Mouse (Mus musculus): ENCODE measurements around the gene Sclt1.

Sclt1 gene

DNA sequence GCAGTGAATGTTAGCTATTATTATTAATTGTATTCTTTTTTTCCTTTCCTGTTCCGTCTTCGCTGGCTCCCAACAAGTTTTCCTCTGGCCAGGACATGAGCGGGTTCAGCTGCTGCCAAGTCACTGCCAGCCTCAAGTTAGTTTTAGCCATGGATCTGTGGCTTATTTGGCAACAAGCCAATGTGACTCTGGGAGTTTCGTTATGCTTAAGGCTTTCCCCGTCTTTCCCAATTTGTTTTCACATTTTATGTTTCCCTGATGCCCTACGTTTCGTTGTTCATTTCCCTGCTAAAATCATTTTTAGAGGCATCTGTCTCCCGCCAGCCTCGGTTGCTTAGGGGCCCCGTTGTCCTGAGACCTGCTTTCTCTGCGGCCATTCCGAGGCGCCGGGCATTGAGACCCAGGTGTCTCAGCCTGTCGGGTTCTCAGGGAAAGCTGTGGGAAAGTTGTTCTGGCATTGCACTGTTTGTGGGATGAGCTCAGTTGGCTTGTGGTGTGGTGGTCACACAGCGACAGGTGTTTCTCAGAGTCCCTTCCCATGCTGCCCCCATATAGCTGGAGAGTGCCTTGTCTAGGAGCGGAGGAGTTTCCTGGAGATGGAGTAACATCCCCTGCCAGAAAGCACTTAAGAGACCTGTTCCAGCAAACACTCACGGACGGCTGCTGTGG, 152.9 kb downstream of the Sclt1 start:
- intact Hi-C loops (cut with DNase I), result no loop called here

DNA sequence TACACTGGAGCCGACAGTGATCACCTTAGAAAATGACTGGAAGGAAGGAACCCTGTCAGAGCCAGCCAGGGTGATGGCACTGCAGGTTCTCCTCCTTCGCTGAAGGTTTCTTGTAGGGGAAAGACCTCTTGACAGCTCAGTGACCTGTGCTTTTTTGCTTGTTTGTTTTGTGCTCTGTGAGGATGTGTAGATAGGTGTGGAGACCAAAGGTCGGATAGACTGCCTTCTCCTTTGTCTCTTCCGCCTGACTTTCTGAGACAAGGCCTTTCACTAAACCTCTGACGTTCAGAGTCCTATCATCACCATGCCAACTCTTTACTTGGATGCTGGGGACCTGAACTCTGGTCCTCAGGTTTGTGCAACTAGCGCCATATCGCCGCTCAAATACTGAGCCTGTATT, 153.8 kb downstream of the Sclt1 start:
- intact Hi-C loops (cut with DNase I), result no loop called here

DNA sequence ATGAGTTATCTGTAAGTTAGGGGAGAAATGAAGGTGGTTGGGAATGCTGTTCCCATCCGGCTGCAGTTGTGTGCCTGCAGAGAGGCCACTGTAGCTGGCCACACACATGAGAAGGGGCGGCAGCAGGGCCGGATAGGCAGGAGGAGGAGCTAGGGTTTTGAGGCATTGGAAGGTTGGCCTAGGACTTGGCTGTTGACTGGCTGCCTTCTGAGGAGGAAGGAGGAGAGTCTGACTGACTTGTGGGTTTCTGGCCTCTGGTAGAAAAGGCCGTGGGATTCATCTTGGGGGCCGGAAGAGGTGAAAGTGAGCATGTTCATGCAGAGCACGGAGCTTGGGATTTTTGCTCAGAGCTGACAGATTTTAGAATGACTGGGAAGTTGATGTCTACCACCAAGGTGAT, 154.7 kb downstream of the Sclt1 start:
- intact Hi-C loops (cut with DNase I), result no loop called here

DNA sequence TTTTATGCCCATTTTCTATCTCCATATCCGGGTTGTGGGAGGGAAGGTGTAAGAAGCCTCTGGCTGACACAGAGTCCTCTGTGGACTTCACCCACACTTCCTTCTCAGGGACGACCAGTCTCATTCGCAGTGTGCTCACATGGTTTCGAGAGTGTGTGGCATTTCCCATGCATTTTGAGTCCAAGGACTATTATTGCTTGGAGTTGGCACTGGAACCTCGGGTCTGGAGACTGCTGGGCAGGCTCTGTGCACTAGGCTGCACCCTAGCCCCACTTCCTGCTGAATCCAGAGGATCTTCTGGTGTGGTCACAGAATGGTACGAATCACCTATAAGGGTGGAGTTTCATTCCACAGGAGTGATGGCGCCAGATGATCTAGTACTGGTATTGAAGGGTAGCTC, 155.4 kb downstream of the Sclt1 start:
- intact Hi-C loops (cut with DNase I), result no loop called here

DNA sequence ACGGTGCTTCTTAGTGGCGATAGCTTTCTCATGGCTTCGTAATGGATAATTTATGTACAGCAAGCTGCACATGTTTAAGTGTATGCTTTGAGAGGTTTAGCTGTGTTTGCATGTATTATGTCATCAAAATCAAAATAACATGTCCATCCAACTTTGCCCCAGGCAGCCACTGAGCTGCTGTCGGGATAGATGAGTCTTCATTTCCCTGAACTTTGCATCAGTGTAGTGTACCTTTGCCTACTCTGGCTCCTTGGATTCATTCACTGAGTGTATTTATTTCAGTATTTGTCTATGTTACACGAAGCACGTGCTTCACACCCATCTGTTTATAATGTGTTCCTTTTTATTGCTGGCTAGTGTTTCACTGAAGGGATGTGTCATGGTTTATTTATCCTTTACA, 156.0 kb downstream of the Sclt1 start:
- intact Hi-C loops (cut with DNase I), result no loop called here

DNA sequence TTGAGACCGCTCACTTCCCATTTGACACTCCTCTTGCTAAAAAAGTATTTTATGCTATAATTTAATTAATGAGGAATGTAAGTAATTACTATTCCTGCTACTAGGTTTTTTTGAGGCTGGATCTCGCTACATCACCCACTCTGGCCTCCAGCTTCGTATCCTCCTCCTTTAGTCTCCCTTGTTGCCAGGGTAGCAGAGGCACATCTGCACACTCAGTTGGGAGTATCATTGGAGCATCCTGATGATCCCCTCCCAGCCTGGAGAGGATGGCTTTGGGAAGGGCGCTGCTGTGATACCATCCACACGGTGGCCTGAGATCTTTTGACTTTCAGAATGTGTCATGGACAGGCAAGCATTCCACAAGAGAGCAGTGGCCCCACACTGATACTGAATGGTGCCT, 156.8 kb downstream of the Sclt1 start:
- intact Hi-C loops (cut with DNase I), result no loop called here

DNA sequence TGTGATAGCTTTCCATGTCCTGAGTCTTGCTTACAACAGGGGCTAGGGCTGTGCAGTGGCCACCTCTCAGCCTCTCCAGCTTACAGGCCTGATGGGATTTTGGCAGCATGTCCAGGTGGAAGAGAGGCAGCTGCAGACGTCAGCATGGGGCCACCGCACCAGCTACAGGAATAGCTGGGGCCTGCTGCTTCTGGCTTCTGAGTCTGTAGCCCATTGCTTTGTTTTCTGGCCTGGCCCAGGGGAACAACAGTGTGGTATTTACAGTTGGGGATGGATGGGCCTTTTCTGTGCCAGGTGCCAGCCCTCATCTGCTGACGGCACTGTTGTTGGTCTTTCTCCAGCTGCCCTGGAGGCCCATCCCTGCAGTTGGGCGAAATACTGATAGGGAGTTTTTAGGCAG, 158.7 kb downstream of the Sclt1 start:
- intact Hi-C loops (cut with DNase I), result no loop called here

DNA sequence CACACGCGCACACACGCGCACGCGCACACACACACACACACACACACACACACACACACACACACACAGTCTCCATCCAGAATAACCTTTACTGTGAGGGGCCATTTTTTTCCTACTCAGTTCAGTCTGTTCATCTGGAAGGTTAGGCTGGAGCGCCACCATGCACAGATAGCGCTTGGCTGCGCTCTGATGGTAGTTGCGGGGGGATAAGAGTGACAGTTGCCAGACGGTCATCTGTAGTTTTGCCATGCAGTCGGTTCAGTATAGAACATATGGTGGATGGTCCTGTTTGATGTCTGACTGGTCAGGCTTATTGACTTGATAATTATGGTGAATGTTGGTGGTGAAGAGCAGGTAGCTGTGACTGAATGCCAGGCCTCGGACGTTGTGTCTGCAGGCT, 159.2 kb downstream of the Sclt1 start:
- intact Hi-C loops (cut with DNase I), result no loop called here

DNA sequence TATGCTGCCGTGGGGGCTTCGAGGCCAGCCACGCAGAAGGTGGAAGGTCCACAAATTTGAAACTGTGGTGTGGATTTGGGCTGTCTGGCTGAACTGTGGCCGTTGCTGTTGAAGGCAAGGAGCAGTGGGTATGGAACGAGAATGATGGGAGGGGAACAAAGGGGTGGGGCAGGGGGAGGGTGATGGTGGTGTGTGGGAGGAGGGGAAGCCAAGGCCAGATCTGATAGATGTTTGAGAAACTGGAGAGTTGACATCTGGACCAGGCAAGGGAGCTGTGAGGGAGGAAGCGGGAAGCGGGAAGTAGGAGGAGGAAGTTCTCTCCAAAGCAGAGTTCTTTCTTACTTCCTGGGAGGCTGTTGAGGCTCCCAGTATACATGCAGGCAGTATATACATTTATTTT, 160.1 kb downstream of the Sclt1 start:
- intact Hi-C loops (cut with DNase I), result no loop called here

DNA sequence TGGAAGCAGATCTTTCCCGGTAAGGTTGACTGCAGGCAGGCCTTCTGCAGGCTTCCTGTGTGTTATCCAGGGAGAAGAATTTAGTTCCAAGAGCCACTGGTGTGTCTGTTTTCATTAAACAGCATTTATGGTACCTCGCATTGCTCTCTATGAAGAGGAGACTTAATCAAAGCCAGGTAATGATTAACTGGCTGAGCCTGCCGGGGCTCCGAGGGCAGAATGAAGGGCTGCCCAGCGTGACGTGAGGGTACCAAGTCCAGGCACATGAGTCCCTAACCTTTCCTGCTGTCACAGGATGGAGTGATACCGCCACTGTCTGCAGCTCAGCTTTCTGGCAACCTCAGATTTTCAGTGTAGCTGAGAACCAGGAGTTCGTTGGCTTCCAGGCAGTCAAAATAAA, 160.9 kb downstream of the Sclt1 start:
- intact Hi-C loops (cut with DNase I), result no loop called here

DNA sequence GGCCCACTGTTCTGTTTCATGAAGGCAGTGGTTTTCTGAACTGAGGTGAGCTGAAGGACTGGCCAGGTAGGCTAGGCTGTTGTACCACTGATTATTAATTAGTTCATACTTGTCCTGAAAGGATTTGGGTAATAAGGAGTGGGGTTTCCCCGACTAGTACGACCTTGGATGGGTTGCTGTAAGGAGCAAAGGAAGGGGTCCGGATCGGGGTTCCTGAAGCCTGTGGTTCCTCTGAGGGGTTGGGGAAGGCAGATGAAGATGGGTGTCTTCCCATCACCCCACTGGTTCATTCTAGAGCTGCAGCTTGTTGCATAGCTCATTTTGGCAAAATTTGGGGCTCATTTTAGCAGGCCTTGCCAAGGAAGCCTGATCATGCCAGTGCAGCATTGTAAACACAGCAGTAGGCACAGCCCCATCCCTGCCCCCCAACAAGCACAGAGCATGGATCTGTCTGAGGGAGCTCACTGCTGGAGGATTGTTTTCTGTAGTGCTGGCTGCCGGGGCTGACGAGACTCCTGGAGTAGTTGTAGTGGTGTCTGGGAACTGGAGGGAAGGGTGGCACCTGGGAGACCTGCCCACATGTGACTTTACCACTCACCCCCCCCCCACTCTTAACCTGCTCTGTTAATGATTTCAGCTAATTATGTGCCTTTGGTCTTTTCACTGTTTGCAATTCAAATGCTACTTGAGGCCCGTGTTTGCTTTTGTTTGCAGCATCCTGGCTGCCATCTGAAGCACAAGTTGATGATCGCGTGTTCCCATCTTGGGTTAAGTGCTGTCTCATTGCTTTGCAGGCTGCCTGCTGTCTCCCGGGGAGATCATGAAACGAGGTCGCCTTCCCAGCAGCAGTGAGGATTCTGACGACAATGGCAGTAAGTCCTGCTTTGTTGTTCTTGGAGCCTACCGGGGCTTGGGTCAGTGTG, 161.7 kb downstream of the Sclt1 start:
- intact Hi-C loops (cut with DNase I), result no loop called here

DNA sequence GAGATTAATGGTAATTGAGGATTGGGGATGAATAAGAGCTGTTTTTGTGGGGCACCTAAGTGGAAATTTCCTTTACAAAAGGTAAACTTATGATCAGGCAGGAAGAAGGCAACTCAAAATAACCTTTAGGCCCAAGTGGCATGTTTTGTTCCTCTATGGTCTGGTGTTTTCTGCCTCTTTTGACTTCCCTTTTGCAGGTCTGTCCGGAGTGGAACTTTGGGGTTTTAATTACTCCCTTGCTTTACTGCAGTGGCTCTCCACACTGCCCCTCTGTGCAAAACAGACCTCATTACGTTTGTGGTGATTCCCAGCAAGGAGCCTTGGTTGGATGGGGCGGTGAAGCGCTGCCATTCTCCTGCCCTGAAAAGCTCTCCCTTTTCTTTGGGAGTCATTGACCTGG, 162.4 kb downstream of the Sclt1 start:
- intact Hi-C loops (cut with DNase I), result no loop called here

DNA sequence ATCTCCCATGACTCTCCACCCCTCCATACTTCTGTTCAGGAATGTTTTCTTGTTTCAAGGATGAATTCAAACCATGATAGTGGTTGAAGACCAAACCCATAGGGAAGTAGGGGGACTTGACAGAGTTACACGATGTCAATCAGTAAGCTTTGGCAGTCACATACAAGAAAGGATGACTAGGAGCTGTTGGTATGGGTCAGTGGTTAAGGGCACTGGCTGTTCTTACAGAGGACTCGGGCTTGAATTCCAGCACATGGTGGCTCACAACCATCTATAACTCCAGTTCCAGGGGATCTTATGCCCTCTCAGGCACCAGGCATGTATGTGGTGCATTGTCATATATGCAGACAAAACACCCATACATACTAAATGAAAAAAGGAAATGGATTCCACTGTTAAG, 165.1 kb downstream of the Sclt1 start:
- intact Hi-C loops (cut with DNase I), result no loop called here
